Mouse (Mus musculus): ENCODE measurements around the gene Nrp2.

Nrp2 gene

DNA sequence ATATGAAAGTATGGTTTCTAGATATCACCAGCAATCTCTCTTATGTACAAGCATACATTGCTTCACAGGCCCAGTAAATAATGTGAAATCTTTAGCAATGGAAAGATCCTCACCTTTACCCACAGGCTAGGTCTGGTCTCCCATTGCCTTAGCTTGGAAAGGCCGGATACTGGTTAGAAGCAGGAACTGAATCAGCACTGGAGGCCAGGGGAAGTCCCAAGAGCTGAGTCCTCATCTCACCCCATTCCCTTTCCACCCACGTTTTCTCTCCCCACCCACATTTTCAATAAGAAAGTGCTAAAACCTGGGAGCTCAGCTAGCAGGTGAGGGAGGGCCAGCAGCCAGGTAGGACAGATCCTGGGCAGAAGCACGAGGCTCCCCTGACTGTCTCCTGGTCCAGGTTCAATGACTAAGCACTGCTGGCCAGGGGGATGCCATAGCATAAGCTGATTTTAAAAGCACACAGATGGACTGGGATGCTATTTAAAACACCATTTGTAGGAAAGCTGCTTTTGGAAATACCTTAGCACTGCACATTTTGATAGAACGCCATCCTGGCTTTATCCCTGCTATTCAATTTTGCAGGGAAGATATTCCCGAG lies 47.4 kb downstream of the Nrp2 start:
- DNase-seq (ENCODE audit: low read depth in 2 of 2, low spot score in 2 of 2), result no peak

GRCm38 (mm10) chr1:62751011-62752006 lies 48.2 kb downstream of the Nrp2 start:
- no peak for DNase-seq (ENCODE audit: low read depth in 2 of 2, low spot score in 2 of 2)

DNA sequence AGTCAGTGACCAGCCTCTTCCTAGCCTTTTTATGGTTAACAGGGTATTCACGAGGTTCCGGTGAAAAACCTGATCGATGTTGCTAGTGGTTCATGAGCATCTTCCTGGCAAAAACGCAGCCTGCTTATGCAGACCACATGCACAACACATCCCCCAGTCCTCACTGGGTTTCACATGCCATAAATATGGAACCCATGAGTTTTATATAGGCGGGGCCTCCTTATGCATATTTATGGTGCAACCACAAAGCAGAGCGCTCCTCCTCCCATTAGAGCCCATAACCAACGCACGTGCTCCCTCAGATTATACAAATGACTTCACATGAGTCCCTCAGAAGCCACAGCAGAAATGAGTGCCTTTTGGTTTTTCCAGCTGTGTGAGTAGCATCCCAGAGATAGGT lies 49.0 kb downstream of the Nrp2 start:
- no peak for DNase-seq (ENCODE audit: low read depth in 2 of 2, low spot score in 2 of 2)

- DNase-seq (ENCODE audit: low read depth in 2 of 2, low spot score in 2 of 2), result no peak
Measured at GRCm38 (mm10) chr1:62752661-62753333, 49.7 kb downstream of the Nrp2 start.

GRCm38 (mm10) chr1:62754066-62754835 lies 51.2 kb downstream of the Nrp2 start:
- DNase-seq (ENCODE audit: low read depth in 2 of 2, low spot score in 2 of 2), result no peak

GRCm38 (mm10) chr1:62760086-62760485 lies 57.0 kb downstream of the Nrp2 start:
- no peak for DNase-seq (ENCODE audit: low read depth in 2 of 2, low spot score in 2 of 2)

DNA sequence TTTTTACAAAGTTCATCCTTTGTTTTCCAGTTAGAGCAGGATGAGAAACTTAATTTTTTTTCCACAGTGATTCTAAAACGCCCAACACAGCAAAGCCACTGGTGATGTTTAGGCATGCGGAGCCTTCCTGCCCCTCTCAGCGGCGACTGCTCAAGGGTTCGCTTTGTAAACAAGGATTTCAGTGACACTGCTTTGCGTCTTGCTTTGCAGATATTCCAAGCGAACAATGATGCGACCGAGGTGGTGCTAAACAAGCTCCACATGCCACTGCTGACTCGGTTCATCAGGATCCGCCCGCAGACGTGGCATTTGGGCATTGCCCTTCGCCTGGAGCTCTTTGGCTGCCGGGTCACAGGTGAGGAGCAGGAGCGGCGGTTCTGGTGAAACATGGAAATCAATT lies 57.5 kb downstream of the Nrp2 start:
- DNase-seq (ENCODE audit: low read depth in 2 of 2, low spot score in 2 of 2), result no peak

GRCm38 (mm10) chr1:62763779-62764178 lies 60.7 kb downstream of the Nrp2 start:
- no peak for DNase-seq (ENCODE audit: low read depth in 2 of 2, low spot score in 2 of 2)

DNA sequence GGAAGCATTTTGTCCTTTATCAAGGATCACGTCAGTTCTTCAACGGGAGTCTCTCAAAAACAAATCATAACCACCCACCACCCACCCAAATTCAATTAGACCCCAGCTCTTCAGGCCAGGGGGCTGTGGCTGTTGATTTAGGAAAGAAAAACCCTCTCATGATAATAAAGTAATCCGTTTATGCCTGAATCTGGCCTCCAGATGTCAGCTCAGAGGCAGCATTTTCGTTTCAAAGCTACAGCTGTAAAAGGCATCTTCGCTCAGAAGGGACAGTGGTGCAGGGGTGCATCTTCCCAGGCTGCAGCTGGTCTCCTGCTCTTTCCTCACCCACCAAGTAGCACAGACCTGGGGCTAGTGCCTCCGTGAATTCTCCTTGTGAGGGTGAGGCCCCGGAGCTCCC lies 62.1 kb downstream of the Nrp2 start:
- no peak for DNase-seq (ENCODE audit: low read depth in 2 of 2, low spot score in 2 of 2)

DNA sequence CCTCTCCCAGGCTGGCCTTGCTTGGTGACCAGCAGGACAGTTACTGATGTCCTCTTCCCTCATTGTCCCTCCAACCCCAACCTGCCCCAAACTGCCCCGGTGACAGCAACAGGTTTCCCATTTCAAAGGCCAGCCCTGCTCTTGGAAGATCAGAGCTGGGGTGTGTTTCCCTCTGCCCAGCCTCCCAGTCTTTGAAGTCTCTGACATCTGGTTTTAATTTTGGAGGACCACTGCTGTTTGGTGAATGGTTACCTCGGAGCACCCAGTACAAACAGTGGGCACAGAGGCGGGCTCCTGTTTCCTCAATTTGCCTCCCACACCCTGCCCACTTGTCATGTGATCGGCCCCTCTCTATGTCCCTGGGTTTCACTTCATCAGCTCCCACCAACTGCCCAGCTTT lies 63.7 kb downstream of the Nrp2 start:
- DNase-seq (ENCODE audit: low read depth in 2 of 2, low spot score in 2 of 2), result no peak

- DNase-seq (ENCODE audit: low read depth in 2 of 2, low spot score in 2 of 2), result no peak
Measured at GRCm38 (mm10) chr1:62767611-62768010, 64.5 kb downstream of the Nrp2 start.

GRCm38 (mm10) chr1:62770576-62770975 lies 67.5 kb downstream of the Nrp2 start:
- DNase-seq (ENCODE audit: low read depth in 2 of 2, low spot score in 2 of 2), result no peak

GRCm38 (mm10) chr1:62772391-62772790 lies 69.3 kb downstream of the Nrp2 start:
- DNase-seq (ENCODE audit: low read depth in 2 of 2, low spot score in 2 of 2), result no peak

DNA sequence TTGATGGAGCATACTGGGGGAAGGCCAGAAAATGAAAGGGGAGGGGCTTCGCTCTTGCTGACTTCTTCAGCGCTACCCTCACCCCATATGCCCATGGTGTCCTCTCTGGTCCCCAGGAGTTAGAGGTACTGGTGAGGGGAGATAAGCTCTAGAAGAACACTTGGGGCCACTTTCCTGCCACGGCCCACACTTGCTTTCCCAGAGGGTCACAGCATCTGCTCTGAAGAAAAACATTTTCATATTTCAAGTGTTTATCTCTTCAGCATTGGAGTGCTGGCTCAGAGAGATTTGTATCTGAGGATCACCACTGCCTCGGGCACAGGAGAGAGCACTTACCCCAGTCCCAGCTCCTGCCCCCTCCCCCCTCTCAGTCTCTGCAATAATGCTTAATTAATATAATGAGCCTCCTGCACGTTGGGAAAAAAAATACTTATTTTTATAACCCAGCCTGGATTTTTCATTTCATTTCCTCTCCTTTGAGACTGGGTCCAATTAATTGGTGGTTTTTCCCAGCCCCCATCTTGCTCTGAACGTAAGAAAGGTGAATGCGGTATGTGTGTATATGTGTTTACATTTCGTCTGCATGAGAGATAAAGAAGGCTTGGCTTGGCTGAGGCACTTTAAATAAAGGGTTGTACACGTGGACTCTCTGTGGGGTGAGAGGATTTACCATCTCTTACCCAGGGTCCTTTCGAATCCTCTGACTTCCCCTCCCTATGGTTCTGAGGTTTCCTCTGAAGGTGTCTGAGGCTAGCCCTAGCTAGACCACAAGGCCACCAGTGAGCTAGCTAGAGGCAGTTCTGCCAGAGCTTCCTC lies 70.2 kb downstream of the Nrp2 start:
- no peak for DNase-seq (ENCODE audit: low read depth in 2 of 2, low spot score in 2 of 2)

DNA sequence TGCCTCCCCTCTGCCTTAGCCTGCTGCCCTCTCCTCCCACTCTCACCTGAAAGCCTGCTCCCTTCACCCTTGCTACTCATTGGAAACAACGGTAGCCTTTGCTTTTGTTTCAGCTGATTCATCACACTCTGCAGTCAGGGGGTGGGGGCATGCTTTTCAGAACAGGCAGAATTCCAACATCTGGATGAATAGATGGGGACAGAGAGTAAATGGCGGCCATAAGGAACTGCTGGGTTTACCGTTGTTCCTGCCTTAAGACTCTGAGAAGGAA lies 70.8 kb downstream of the Nrp2 start:
- no peak for DNase-seq (ENCODE audit: low read depth in 2 of 2, low spot score in 2 of 2)

DNA sequence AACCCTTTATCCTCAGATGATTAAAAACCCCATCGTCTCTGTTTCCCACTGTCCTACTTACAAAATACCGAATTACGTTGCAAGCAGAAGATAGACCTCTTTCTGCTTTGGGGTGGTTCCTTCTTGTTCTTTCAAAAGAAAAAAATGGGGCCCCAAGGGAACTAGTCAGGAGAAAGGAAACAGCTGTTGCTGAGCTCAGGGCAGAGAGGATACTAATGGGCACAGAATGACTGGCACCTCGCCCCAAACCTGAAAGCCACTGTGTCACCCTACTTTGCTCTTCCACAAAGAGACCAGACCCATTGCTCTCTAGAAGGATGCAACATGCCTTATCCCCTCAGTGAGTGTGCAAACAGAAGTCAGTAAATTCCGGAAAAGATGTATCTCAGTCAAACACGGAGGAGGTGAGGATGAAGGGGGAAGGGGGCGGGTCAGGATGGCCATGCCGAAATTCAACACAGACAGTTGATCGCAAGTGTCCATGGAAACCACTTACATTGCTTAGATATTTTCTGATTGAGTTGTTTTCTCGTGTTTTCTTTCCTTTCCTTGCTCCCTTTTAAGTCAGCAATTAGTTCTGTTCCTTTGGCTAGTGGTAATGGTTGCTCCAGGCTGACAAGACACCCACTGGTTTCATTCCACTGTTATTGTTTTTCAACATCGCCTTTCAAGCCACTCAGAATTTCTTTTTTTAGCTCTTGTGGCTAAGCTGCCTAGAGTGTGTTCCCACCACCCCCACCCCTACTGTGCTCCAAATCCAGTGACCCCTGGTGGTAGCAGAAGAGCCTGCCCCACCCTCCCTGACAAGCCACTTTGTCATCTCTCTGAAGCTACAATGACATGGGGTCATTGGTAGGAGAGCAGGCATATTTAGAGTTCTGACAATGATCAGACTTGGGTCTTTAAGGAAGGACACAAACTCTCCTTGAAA lies 71.5 kb downstream of the Nrp2 start:
- no peak for DNase-seq (ENCODE audit: low read depth in 2 of 2, low spot score in 2 of 2)

DNA sequence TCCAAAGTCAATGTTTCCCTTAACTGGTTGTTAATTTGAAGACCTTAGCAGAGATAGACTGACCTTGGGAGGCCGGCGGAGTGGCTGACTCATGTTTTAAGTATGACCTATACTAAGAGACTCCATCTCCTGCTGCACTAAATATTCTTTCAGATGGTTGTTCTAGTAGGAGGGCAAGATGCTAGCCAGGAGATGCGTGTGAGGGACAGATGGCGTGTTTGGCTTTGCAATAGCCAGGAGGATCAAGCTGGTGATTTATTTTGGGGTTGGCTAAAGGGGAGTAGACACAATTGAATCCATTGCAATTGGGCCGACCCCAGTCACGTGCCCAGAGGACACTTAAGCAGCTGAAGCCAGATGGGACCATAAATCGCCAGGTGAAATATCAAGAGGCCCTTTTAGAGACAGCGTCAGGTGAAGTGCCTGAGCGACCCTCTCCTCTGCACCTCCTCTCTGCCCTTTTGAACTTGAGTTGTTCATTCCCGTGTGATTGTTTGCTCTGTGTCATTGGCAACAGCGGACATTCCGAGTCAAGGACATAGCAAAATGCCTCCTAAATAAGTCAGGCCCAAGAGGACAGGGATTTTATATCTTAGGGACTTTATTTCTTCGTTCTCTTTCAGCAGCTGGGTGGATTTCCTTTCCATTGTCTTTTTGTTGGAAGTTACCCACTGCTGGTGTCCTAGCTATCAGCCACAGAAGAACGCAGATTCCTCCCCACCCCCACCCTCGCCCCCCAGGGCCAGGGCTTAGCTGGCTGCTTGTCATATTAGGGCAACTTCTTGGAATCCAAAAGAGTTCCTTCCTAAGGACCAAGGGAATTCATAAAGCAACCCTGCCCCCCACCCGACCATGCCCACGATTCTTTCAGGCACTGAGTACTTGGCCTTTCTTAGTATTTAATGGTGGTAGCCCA lies 74.5 kb downstream of the Nrp2 start:
- no peak for DNase-seq (ENCODE audit: low read depth in 2 of 2, low spot score in 2 of 2)

- DNase-seq (ENCODE audit: low read depth in 2 of 2, low spot score in 2 of 2), result no peak
Measured at GRCm38 (mm10) chr1:62778910-62779309, 75.8 kb downstream of the Nrp2 start.

Measured in CD8-positive naive resting alpha-beta T cell, adult 2 months (primary cell).